Mouse (Mus musculus) brain, adult 2 months (tissue): Measurements from ENCODE around the gene Shroom1.
A peak's percentile ranks its signal among the peaks of the same experiment; 100 is the strongest.

Source experiments
- DNase-seq: peaks from one replicate; pipeline ENCODE4 v3.0.0; 2011; ENCODE audit warnings: low read depth, low spot score

Gene Shroom1

DNA sequence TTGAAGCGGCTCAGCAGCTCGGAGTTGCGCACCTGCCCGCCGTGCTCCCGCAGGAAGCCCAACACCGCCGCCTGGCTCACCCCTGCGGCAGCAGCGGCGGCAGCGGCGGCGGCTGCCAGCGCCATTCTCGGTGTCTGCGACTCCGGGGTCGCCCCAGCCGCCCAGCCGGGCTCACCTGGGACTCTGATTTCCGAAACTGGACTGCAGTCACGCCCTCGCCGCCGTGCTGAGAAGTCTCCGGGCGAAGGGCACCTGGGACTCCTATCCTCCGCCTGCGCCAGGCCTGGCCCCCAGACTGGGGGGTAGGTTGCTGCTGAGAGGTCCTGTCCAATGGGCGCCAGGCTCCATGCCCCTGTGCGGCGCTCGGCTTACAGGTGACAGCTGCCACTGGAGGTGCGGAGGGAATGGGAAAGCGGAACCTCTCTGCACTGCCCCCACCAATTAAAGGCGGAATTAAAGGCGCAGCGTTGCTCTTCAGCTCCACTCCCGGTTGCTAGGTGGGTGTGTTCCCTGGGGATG is 22.8 kb downstream of the Shroom1 start, which contains the start of the genes Gm9945 and Sowaha:
Gene Gm9945, plus strand, starts transcription at position 384 of the 519 bp plus-strand sequence.
Gene Sowaha, minus strand, starts transcription at position 492 of the 519 bp plus-strand sequence.
- DNase-seq = peak; percentile 95

DNA sequence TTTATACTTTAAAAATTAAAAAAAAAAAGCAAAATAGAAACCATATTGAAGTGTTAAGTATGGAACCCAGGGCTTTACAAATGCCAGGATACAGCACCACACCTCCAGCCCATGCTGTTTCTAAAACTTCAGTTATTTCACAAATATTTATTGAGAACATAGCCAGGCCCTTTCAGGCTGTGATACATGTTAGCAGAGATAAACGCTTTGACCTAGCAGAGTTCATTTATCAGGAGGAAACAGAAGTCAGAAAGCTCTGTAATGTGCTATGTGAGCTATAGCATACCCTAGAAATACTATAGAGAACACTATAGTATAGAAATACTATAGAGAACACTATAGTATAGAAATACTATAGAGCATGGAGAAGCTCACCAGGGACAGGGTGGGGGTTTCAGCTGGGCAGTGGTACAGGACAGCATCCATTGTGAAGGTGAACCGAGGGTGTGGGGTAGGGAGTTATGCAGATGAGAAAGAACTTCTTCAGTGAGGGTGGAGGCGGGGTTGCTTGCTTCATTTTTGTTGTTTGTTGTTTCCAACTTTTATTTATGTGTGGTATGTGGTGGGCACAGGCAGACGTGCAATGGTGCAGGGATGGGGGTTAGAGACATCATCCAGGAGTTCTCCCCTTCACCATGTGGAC is 24.2 kb downstream of the Shroom1 start:
- DNase-seq = no peak

- peak; percentile 57 for DNase-seq
These were observed 26.3 kb downstream of the Shroom1 start for GRCm38 (mm10) chr11:53483159-53483891.

- DNase-seq = no peak
These were observed 28.7 kb downstream of the Shroom1 start for GRCm38 (mm10) chr11:53485719-53486118.

DNA sequence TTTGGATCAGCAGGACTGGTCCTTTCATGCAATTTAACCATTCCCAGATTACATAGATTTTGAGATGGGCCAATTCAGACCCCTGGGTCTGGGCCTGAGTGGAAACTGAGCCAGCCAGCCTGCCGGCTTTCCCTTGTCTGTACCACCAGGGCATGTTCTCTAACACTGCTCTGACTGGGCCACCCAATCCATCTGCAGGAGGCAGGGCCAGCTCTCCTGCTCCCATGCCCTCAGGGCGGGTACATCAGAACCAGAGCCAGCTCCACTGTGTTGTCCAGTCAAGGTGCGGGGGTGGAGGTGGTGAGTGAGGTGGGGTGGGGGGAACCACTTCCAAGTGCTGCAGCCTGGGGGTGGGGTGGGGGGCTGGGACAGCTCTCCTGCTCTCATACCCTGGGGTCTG is 29.3 kb downstream of the Shroom1 start:
- DNase-seq = peak; percentile 36

DNA sequence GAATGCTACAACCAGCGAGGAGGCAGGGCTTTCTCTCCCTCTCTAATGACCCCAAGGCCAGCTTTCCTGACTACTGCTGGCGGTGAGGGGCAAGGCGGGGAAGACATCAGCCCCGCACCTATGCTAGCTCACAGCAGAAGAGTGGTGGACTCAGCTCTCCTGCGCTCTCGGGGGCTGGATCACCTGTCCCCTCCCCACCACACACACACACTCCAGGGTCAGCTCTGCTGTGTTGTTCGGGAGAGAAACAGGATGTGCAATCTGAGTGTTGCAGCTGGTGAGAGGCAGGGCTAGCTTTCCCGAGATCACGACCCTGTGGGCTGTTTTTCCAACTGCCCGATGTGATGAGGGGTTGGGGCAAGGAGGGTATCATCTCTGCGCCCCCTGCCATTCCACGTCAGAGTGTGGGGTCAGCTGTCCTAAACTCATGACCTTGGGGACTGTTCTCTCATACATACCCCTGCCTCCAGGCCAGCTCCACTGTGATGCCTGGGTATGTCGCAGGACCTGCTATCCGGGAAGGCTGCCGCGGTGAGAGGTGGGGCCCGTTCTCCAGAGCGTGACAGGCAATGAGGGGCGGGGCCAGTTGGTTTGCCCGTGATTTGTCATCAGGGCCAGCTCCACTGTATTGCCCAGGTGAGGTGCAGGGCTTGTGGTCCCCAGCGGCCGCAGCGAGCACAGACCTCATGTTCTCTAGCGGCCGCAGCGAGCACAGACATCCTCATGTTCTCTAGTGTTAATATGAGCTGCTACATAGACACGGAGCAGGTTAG is 30.0 kb downstream of the Shroom1 start:
- peak; percentile 86 for DNase-seq

DNA sequence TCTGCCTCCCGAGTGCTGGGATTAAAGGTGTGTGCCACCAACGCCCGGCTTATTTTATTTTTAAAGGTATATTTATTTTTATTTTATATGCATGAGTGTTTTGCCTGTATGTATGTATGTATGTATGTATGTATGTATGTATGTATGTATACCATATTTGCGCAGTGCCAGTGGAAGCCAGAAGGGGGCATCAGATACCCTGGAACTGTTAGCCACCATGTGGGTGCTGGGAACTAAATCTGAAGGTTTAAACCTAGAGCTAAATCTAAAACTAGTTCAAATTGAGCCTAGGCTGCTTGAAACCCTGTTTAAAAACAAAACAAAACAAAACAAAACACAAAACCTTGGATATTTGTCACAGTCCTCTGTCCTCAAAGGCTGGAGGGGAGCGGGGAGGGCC is 32.0 kb downstream of the Shroom1 start:
- DNase-seq = no peak

- no peak for DNase-seq
These were observed 32.4 kb downstream of the Shroom1 start for GRCm38 (mm10) chr11:53489421-53489820.

GRCm38 (mm10) chr11:53491954-53492401 is 35.0 kb downstream of the Shroom1 start:
- DNase-seq = peak; percentile 87

DNA sequence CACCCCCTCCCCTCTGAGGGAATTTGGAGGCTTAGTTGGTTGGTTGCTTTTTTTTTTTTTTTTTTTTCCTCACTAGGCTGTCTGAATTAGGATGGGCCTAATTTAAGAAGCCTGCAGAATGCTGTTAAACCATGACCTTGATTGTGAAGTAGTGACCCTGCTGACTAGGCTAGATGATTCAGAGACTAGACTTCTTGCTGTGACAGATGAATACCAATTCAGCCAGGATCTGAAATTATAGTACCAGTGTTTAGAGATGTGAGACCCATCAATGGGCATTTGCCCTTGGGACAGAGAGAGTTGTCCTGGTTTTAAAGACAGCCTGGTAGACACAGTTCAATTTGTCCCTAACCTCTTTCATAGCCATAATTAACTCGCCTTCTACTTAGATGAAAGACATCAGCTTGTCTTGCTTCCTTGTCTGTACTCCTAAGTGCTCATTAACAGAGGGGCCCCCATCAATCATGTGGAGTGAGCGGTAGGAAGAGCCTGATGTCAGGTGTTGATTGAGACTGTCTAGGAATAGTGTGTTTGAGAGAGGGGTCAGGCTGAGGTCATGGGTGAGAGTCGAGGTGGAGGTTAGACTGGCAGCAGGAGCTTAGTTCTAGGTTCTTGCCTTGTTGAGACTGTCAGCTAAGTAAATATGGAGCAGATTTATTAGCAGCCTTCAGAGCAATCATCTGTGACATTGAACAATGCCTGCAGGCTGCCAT is 36.4 kb downstream of the Shroom1 start:
- DNase-seq = no peak

GRCm38 (mm10) chr11:53495417-53495816 is 38.4 kb downstream of the Shroom1 start:
- DNase-seq = peak; percentile 88

GRCm38 (mm10) chr11:53496946-53497345 is 39.9 kb downstream of the Shroom1 start:
- DNase-seq = peak; percentile 90

GRCm38 (mm10) chr11:53500569-53500968 is 43.6 kb downstream of the Shroom1 start:
- no peak for DNase-seq

- DNase-seq = peak; percentile 88
These were observed 45.2 kb downstream of the Shroom1 start for GRCm38 (mm10) chr11:53502039-53502765.

GRCm38 (mm10) chr11:53503738-53504137 is 46.7 kb downstream of the Shroom1 start:
- no peak for DNase-seq

GRCm38 (mm10) chr11:53504376-53504775 is 47.4 kb downstream of the Shroom1 start:
- DNase-seq = no peak

DNA sequence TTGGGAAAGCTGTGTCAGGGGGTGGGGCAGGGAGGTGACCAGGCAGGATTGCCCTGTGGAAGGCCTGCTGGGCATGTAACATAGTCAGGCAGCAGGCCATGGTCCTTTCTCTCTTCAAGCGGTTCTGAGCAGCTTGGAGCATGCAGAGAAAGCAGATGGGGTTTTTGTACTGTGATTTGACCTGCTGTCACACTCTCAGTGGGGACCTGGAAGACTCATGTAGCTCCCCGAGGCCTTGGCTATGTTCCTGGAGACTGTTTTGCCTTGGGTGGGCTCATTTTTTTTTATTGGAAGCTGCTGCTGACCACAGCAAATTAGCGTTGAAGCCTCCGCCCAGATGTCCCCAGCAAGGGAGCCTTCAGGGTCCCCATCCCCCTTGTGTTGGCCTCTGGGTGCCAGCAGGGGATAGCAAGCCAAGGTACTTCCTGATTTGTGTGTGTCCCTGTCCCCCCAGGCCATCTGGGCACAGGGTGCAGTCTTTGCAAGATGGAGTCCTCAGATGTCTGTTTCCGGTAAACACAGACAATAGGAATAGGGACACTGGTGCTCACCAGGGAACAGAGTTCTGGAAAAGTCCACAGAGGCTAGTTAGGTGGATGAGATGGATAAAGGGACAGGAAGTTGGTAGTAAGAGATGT is 48.1 kb downstream of the Shroom1 start:
- DNase-seq = peak; percentile 99

DNA sequence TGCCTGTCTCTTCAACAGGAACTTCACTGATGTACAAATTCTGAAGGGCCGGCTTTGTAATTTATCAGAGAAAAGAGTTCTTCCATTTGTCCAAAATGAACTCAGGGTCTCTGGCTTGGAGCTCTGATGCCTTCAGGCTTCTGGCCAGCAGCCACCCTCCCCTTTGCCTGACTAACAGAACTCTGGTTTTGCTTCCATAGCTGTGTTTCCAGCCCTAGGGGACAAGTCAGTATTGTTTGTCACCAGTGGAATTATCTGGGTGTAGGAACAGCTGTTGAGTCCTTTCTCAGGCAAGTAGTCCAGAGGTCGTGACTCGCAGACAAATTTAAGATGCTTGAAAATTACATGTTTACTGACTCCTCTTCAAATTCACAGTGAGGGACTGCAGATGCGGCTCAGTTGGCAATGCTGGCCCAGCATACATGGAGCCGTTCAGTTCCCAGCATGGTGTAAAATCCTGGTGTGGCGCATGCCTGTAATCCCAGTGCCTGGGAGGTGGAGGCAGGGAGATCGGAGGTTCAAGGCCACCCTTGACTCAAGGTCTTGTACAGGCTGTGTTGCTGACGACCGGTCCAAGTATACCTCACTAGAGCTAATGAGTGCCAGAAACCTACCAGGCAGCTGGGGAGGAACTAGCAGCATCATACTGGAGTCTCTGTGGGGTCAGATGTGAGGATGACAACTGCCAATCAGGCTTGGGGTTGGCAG is 50.2 kb downstream of the Shroom1 start:
- peak; percentile 68 for DNase-seq

DNA sequence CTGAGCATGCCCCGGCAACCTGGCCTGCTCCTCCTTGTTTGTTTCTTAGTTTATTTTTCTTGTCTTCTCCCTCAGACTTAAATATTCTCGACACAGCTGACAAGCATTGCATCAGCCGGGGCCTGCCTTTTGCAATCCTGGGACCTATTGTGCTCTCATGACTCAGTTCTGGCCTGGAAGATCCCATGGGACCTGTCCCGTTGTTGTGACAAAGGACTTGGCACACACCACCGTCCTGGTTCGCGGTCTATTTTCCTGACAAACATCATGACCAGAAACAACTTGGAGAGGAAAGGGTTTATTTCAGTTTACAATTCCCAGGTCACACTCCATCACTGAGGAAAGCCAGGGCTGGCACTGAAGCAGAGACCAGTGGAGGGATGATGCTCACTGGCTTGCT is 51.1 kb downstream of the Shroom1 start:
- DNase-seq = no peak
